Mouse (Mus musculus) heart, embryonic 16.5 days (tissue): ENCODE measurements around the gene Cobll1. TPM values are rescaled to one million over a fixed set of nuclear protein-coding genes. Genes with fewer than 3 reads are reported as not detected.

ENCODE experiments used
- ATAC-seq: fragments of 200-750 bp; cut with Nextera tagmentation; replicated peaks from 2 replicates; pipeline ENCODE4 v1.8.0; 2017; ENCODE audit warnings: moderate number of reproducible peaks; ENCODE audit not compliant: insufficient read depth, low FRiP score; ENCODE audit errors: extremely low read depth
- H3K27ac ChIP-seq: fragments of 300-500 bp; sonication (generic); 2 replicates; pipeline ENCODE4 v1.5.1; 2014; ENCODE audit warnings: mild to moderate bottlenecking, low read length, control low read depth, moderate library complexity
- H3K27me3 ChIP-seq: fragments of 300-500 bp; sonication (generic); 2 replicates; pipeline ENCODE4 v1.6.1; 2014; ENCODE audit warnings: low read length, mixed read lengths; ENCODE audit not compliant: control insufficient read depth, insufficient read depth
- H3K36me3 ChIP-seq: fragments of 300-500 bp; sonication (generic); 2 replicates; pipeline ENCODE4 v1.6.1; 2014; ENCODE audit not compliant: control insufficient read depth, insufficient read depth
- H3K4me1 ChIP-seq: fragments of 300-500 bp; sonication (generic); 2 replicates; pipeline ENCODE4 v1.6.1; 2014; ENCODE audit warnings: low read length, mixed read lengths; ENCODE audit not compliant: control insufficient read depth, insufficient read depth
- H3K4me2 ChIP-seq: fragments of 300-500 bp; sonication (generic); 2 replicates; pipeline ENCODE4 v1.6.1; 2014; ENCODE audit warnings: low read depth, mild to moderate bottlenecking, control low read depth, low read length
- H3K4me3 ChIP-seq: fragments of 300-500 bp; sonication (generic); 2 replicates; pipeline ENCODE4 v1.5.1; 2014; ENCODE audit warnings: mild to moderate bottlenecking, control low read depth, low read length
- H3K9ac ChIP-seq: fragments of 300-500 bp; sonication (generic); 2 replicates; pipeline ENCODE4 v1.6.1; 2014; ENCODE audit warnings: low read length, control low read depth
- H3K9me3 ChIP-seq: fragments of 300-500 bp; sonication (generic); replicated peaks from 2 replicates; pipeline ENCODE4 v1.6.1; 2016; ENCODE audit warnings: low read length; ENCODE audit not compliant: control insufficient read depth
- WGBS: fragments of 180-500 bp; shearing (Covaris S2); extraction: QIAGEN DNeasy Blood & Tissue Kit; methylation state at CpG from one replicate; pipeline ENCODE4 v1.1.7; 2014; 5-methylcytosine and 5-hydroxymethylcytosine counted together
- polyA plus RNA-seq: library from polyadenylated mRNA; unstranded; fragments of >200 nt; fragmentation: Nextera tagmentation; extraction: Ambion mirVana; gene quantifications from 2 replicates; pipeline ENCODE4 v1.2.1, GENCODE M21; 2015

Gene Cobll1
- polyA plus RNA-seq, 1 experiment from 2014 or later: 12.6 TPM

- H3K9me3 ChIP-seq: no peaks in the 10 kb centered on the region
- H3K27me3 ChIP-seq: no peaks in the 10 kb centered on the region
- ATAC-seq: no peak
- H3K4me2 ChIP-seq: no peak overlapping the region
- no peak overlapping the region for H3K27ac ChIP-seq
- H3K36me3 ChIP-seq: no peaks in the 10 kb centered on the region
- H3K4me1 ChIP-seq: peaks cover 3% of the 10 kb centered on the region; the same call in 1 of the 2 replicates
- no peak overlapping the region for H3K9ac ChIP-seq
- no peak overlapping the region for H3K4me3 ChIP-seq
Measured at GRCm38 (mm10) chr2:65083411-65083810, 155.8 kb downstream of the Cobll1 start.

GRCm38 (mm10) chr2:65077544-65077943 is 161.7 kb downstream of the Cobll1 start:
- Histone ChIP-seq H3K9ac (no peak overlapping the region), H3K4me3 (no peak overlapping the region), H3K9me3 (no peaks in the 10 kb centered on the region), H3K4me1 (peaks cover 4% of the 10 kb centered on the region; the same call in 1 of the 2 replicates), H3K27ac (no peak overlapping the region), H3K27me3 (no peaks in the 10 kb centered on the region), H3K4me2 (no peak overlapping the region), H3K36me3 (no peaks in the 10 kb centered on the region)
- WGBS: 78% methylated on average over 3 of the region's 3 CpGs
- ATAC-seq: no peak

DNA sequence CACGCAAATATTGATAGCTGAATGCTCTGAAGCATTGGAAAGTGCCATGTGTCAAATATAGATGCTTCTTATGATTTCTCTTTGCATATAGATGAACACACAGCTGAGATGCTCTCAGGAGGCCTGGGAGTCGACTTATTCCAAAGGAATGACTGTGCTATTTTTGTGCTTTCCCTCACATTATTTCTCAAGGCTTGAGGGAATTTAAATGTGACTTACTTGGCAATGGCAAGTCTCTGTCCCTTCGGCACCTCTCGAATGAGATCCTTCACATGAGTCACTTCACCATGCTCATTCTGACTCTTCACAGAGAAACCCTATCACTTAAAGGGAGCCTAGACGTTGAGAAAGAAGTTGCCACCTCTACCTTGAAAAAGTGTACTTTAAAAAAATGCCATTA is 163.4 kb downstream of the Cobll1 start:
- whole genome bisulfite sequencing: 82% methylated on average over 5 of the region's 5 CpGs
- Histone ChIP-seq H3K36me3 (no peaks in the 10 kb centered on the region), H3K4me2 (no peak overlapping the region), H3K27me3 (no peaks in the 10 kb centered on the region), H3K9me3 (no peaks in the 10 kb centered on the region), H3K4me1 (peaks cover 5% of the 10 kb centered on the region; the same call in 1 of the 2 replicates), H3K4me3 (no peak overlapping the region), H3K27ac (no peak overlapping the region), H3K9ac (no peak overlapping the region)
- no peak for ATAC-seq

- Histone ChIP-seq H3K4me3 (no peak overlapping the region), H3K36me3 (no peaks in the 10 kb centered on the region), H3K27me3 (no peaks in the 10 kb centered on the region), H3K4me1 (peaks cover 5% of the 10 kb centered on the region; the same call in 1 of the 2 replicates), H3K4me2 (no peak overlapping the region), H3K27ac (no peak overlapping the region), H3K9ac (no peak overlapping the region), H3K9me3 (no peaks in the 10 kb centered on the region)
- WGBS: 80% methylated on average over 4 of the region's 4 CpGs
- ATAC-seq: no peak
Measured at GRCm38 (mm10) chr2:65075431-65075830, 163.8 kb downstream of the Cobll1 start.

DNA sequence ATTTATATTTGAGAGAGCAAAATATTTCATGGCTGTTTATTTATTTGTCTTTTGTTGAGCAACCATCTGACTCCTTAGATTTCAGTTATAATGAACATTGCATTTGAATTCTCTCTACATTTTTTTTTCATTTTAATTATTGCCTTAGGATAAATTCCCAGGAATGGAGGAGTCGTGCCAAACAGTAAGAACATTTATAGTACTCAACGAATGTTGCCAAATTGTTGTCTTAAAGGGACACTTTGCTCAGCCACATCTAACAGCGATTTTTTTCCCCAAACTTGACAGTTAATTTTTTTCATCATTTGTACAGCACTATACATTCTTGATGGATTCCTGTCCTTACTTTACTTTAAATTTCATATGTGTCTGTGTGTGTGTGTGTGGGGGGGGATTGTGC is 167.0 kb downstream of the Cobll1 start:
- H3K9ac ChIP-seq: no peak overlapping the region
- no peak overlapping the region for H3K4me3 ChIP-seq
- no peaks in the 10 kb centered on the region for H3K9me3 ChIP-seq
- peaks cover 8% of the 10 kb centered on the region for H3K4me1 ChIP-seq
- H3K27me3 ChIP-seq: no peaks in the 10 kb centered on the region
- H3K27ac ChIP-seq: no peak overlapping the region
- WGBS: 62% methylated on average over 3 of the region's 3 CpGs
- no peak overlapping the region for H3K4me2 ChIP-seq
- ATAC-seq: no peak
- no peaks in the 10 kb centered on the region for H3K36me3 ChIP-seq

DNA sequence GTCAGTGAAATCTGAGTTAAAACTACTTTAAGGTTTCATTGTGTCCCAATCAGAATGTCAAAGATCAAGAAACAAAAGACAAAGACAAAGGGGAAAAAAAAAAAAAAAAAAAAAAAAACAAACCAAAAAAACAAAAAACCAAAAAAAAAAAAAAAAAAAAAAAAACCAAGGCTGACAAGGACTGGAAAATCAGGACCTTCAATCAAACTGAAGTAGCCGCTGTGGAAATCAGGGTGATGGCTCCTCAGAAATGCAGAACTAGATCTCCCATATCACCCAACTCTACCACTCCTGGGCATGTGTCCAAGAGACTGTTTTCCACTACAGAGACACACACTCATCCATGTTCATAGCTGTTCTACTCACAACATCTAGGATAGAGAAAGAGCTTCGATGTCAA is 185.4 kb downstream of the Cobll1 start:
- ATAC-seq: no peak
- no peak overlapping the region for H3K9ac ChIP-seq
- no peaks in the 10 kb centered on the region for H3K36me3 ChIP-seq
- 70% methylated on average over 2 of the region's 2 CpGs for WGBS
- no peaks in the 10 kb centered on the region for H3K4me1 ChIP-seq
- no peak overlapping the region for H3K4me3 ChIP-seq
- no peaks in the 10 kb centered on the region for H3K9me3 ChIP-seq
- no peak overlapping the region for H3K27ac ChIP-seq
- H3K27me3 ChIP-seq: no peaks in the 10 kb centered on the region
- H3K4me2 ChIP-seq: no peak overlapping the region

DNA sequence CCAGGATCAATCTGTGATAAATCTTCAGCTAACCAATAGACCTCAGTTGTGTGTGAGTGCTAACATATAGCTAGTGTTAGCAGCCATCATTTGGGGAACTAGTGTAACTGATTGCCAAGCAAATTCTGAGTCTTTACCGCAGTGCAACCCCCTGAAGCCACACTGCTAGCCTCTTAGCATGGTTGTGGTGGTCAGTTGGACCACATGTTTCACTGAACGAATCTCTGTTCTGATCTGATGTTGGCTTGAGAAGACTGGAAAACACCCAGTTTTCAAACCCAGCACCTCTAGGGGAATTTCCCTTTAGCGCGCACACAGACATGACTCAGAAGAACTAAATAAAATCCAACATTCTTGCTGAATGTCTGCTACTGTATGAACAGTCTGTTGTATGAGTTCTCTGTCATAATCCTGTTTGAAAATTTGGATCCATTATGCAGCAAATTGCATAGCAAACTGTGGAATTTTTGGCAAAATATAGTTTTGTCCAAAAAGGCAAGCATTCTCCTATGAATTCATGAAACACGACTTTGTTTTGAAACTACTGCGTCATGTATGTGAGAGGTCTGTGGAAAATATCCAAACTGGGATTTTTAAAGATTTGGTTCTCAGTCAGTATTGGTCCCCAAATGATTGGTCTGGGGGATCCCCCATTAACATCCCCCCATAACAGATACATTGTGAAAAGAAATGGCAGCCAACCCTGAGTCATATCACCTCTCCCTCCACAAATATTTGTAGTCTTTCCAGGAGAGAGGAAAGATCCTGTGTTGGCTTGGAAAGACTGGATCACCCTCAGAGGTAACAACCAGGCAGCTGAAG is 186.8 kb downstream of the Cobll1 start:
- no peak for ATAC-seq
- no peaks in the 10 kb centered on the region for H3K4me1 ChIP-seq
- H3K27me3 ChIP-seq: no peaks in the 10 kb centered on the region
- no peak overlapping the region for H3K27ac ChIP-seq
- no peak overlapping the region for H3K4me2 ChIP-seq
- no peaks in the 10 kb centered on the region for H3K36me3 ChIP-seq
- H3K9ac ChIP-seq: no peak overlapping the region
- no peak overlapping the region for H3K4me3 ChIP-seq
- H3K9me3 ChIP-seq: no peaks in the 10 kb centered on the region
- WGBS: 88% methylated on average over 6 of the region's 6 CpGs

DNA sequence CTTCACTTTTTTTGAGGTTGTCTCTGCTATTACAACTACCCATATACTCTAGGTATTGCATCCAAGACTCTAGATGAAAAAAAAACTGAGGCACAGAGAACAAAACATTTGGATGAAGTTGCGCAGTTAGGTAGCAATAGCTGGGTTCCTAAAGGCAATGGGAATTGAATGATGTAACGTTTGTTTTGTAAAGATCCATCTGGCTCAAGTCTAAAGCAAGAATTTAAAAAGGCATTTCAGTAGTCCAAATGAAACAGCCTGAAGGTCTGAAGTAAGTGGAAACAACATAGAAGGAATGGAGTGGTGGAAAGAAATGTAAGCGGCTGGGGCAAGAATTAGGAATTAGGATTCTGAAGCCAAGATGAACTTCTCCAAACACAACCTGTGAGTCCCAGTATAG is 188.4 kb downstream of the Cobll1 start:
- H3K27me3 ChIP-seq: no peaks in the 10 kb centered on the region
- ATAC-seq: no peak
- H3K4me2 ChIP-seq: no peak overlapping the region
- H3K36me3 ChIP-seq: no peaks in the 10 kb centered on the region
- no peak overlapping the region for H3K9ac ChIP-seq
- no peaks in the 10 kb centered on the region for H3K9me3 ChIP-seq
- no peak overlapping the region for H3K27ac ChIP-seq
- WGBS: 91% methylated on average over 3 of the region's 3 CpGs
- no peak overlapping the region for H3K4me3 ChIP-seq
- H3K4me1 ChIP-seq: no peaks in the 10 kb centered on the region

- Histone ChIP-seq H3K4me3 (no peak overlapping the region), H3K27me3 (no peaks in the 10 kb centered on the region), H3K27ac (no peak overlapping the region), H3K4me1 (peaks cover 7% of the 10 kb centered on the region), H3K9ac (no peak overlapping the region), H3K36me3 (no peaks in the 10 kb centered on the region), H3K4me2 (no peak overlapping the region), H3K9me3 (0 out of 2 replicates have a peak, but pooled peaks cover 3% of the 10 kb centered on the region)
- ATAC-seq: no peak
- 70% methylated on average over 6 of the region's 6 CpGs for whole genome bisulfite sequencing
Measured at GRCm38 (mm10) chr2:65048234-65049017, 190.8 kb downstream of the Cobll1 start.
